Mouse (Mus musculus) heart, postnatal 0 days (tissue): ENCODE data around the gene Wiz.

Source experiments
- CTCF ChIP-seq: IDR thresholded peaks from 2 replicates; pipeline ENCODE4 v1.5.1; 2016; ENCODE audit warnings: antibody characterized with exemption, control low read depth, low read depth
- EP300 ChIP-seq: IDR thresholded peaks from 2 replicates; pipeline ENCODE4 v1.6.1; 2016; ENCODE audit warnings: antibody characterized with exemption, low read depth

GRCm38 (mm10) chr17:32322809-32323208, 66.4 kb downstream of the Wiz start:
- TF ChIP-seq CTCF = no peak
- TF ChIP-seq EP300 = no peak
